Mouse (Mus musculus) neural tube, embryonic 15.5 days (tissue): ENCODE measurements at regions not wholly inside any gene's neighbourhood (a gene's known extent, or its start where the extent isn't known, plus 50 kb on each side); places are given as distances from the start of the nearest gene placed in this dataset.
"Not testable (repeated sequence)": the region's sequence is repeated elsewhere in the genome, so short reads cannot be mapped to it uniquely, and the experiment has no call there.

Experiments used
- ATAC-seq: fragments of 200-750 bp; cut with Nextera tagmentation; 2 replicates; pipeline ENCODE4 v1.8.0; 2017; ENCODE audit warnings: mild to moderate bottlenecking, moderate TSS enrichment, moderate library complexity; ENCODE audit not compliant: low FRiP score
- H3K27ac ChIP-seq: fragments of 300-500 bp; sonication (generic); replicated peaks from 2 replicates; pipeline ENCODE4 v1.5.1; 2015; ENCODE audit warnings: mild to moderate bottlenecking, inconsistent platforms
- H3K27me3 ChIP-seq: fragments of 300-500 bp; sonication (generic); replicated peaks from 2 replicates; pipeline ENCODE4 v1.6.1; 2015; ENCODE audit warnings: inconsistent platforms
- H3K36me3 ChIP-seq: fragments of 300-500 bp; sonication (generic); 2 replicates; pipeline ENCODE4 v1.6.1; 2015; ENCODE audit warnings: inconsistent platforms
- H3K4me1 ChIP-seq: fragments of 300-500 bp; sonication (generic); 2 replicates; pipeline ENCODE4 v1.6.1; 2015; ENCODE audit warnings: inconsistent platforms
- H3K4me2 ChIP-seq: fragments of 300-500 bp; sonication (generic); 2 replicates; pipeline ENCODE4 v1.6.1; 2015; ENCODE audit warnings: inconsistent platforms, mild to moderate bottlenecking, moderate library complexity
- H3K4me3 ChIP-seq: fragments of 300-500 bp; sonication (generic); replicated peaks from 2 replicates; pipeline ENCODE4 v1.5.1; 2015; ENCODE audit warnings: mild to moderate bottlenecking, inconsistent platforms
- H3K9ac ChIP-seq: fragments of 300-500 bp; sonication (generic); replicated peaks from 2 replicates; pipeline ENCODE4 v1.6.1; 2015; ENCODE audit warnings: mild to moderate bottlenecking, inconsistent platforms
- H3K9me3 ChIP-seq: fragments of 300-500 bp; sonication (generic); replicated peaks from 2 replicates; pipeline ENCODE4 v1.6.1; 2016; ENCODE audit warnings: inconsistent platforms
- WGBS: fragments of 180-500 bp; shearing (Covaris S2); methylation state at CpG from one replicate; pipeline ENCODE4 v1.1.7; 2015; ENCODE audit warnings: mixed read lengths; 5-methylcytosine and 5-hydroxymethylcytosine counted together

DNA sequence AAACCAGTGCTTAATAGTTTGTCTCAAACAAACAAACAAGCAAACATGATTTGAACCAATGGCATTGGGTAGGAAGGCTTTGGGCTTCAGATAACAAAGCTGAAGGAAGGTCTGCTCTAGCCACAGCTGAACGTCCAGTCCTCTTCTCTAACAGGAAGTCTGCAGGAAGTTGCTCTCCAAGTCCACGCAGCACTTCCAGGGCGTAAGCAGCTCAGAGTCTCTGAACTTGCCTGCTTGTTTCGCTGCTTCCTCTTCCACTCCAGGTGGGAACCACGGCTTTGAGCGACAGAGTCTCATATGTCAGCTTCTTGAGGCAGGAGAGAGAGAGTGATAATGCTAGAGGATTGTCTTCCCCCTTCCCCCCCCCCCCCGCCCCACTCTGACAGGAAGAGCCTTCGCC, 123.6 kb downstream of the Tnfrsf21 start:
- no peak for ATAC-seq
- Histone ChIP-seq H3K9me3 (no peaks in the 10 kb centered on the region), H3K27me3 (no peaks in the 10 kb centered on the region), H3K4me1 (0 out of 2 replicates have a peak, but pooled peaks cover 5% of the 10 kb centered on the region), H3K27ac (no peak overlapping the region), H3K9ac (no peak overlapping the region), H3K4me3 (no peak overlapping the region), H3K36me3 (no peaks in the 10 kb centered on the region), H3K4me2 (no peak overlapping the region)
- 74% methylated on average over 7 of the region's 8 CpGs for WGBS

GRCm38 (mm10) chr17:43141740-43142139, 125.4 kb downstream of the Tnfrsf21 start:
- Histone ChIP-seq H3K27me3 (no peaks in the 10 kb centered on the region), H3K9me3 (no peaks in the 10 kb centered on the region), H3K9ac (no peak overlapping the region), H3K4me1 (no peaks in the 10 kb centered on the region), H3K27ac (no peak overlapping the region), H3K4me3 (no peak overlapping the region), H3K4me2 (no peak overlapping the region), H3K36me3 (no peaks in the 10 kb centered on the region)
- WGBS: 91% methylated on average over 7 of the region's 7 CpGs
- ATAC-seq: no peak

GRCm38 (mm10) chr17:43145749-43146148, 124.4 kb upstream of the Adgrf1 start:
- no peak overlapping the region for H3K27ac ChIP-seq
- ATAC-seq: no peak
- H3K27me3 ChIP-seq: no peaks in the 10 kb centered on the region
- H3K9me3 ChIP-seq: no peaks in the 10 kb centered on the region
- H3K4me2 ChIP-seq: no peak overlapping the region
- H3K9ac ChIP-seq: no peak overlapping the region
- WGBS: 20% methylated on average over 1 of the region's 1 CpGs
- peaks cover 4% of the 10 kb centered on the region; the same call in 1 of the 2 replicates for H3K4me1 ChIP-seq
- no peaks in the 10 kb centered on the region for H3K36me3 ChIP-seq
- H3K4me3 ChIP-seq: no peak overlapping the region

- ATAC-seq: no peak
- no peak overlapping the region for H3K4me2 ChIP-seq
- WGBS: 4% methylated on average over 3 of the region's 3 CpGs
Measured at GRCm38 (mm10) chr17:43147935-43148334, 122.2 kb upstream of the Adgrf1 start.

DNA sequence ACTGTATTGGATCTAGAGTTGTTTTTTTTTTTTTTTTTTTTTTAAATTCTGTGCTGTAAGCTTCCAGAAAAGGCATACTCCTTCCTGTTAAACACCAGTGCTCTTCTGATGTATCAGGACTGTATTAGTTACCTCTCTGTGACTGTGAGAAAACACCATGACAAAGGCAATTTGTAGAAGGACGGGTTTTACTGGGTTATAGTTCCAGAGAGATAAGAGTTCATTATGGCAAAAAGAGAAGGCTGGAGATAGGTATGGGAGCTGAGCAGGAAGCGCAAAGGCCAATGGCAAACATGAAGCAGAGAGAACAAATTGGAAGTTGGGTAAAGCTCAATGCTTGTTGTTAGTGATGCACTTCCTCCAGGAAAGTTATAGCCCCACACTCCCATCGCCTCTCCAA, 117.5 kb upstream of the Adgrf1 start:
- no peak for ATAC-seq
- Histone ChIP-seq H3K4me3 (no peak overlapping the region), H3K9ac (no peak overlapping the region), H3K4me2 (no peak overlapping the region), H3K9me3 (no peaks in the 10 kb centered on the region), H3K4me1 (peaks cover 5% of the 10 kb centered on the region; the same call in 1 of the 2 replicates), H3K27ac (no peak overlapping the region), H3K27me3 (no peaks in the 10 kb centered on the region), H3K36me3 (no peaks in the 10 kb centered on the region)
- WGBS: 88% methylated on average over 3 of the region's 3 CpGs

More at GRCm38 (mm10) chr17:43147935-43148334, 122.2 kb upstream of the Adgrf1 start:
- H3K4me1 ChIP-seq: peaks cover 4% of the 10 kb centered on the region; the same call in 1 of the 2 replicates
- H3K36me3 ChIP-seq: no peaks in the 10 kb centered on the region
- H3K4me3 ChIP-seq: no peak overlapping the region
- H3K27ac ChIP-seq: no peak overlapping the region
- H3K27me3 ChIP-seq: no peaks in the 10 kb centered on the region
- no peak overlapping the region for H3K9ac ChIP-seq
- no peaks in the 10 kb centered on the region for H3K9me3 ChIP-seq

DNA sequence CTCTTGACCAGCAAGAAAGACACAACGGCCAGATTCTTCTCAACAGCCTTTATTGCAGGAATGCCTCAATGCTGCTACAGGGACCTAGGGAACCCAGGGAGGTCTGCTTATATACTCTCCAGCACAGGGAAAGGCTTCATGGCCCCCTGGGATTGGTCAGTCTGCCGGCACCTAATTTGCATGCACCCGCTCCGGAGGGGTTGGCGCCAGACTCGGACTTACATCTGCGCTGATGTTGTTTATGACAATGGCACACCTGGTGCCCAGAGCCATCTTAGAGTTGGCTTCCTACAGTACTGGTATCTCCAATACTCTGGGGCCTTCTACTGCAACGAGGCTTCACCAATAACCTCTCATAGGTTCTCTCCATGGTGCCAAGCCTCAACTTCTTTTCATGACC, 114.9 kb upstream of the Adgrf1 start:
- H3K36me3 ChIP-seq, ATAC-seq, H3K4me3 ChIP-seq, H3K4me2 ChIP-seq, H3K9ac ChIP-seq, H3K9me3 ChIP-seq, H3K27me3 ChIP-seq, H3K27ac ChIP-seq: not testable (repeated sequence)
- WGBS: 88% methylated on average over 8 of the region's 8 CpGs
- peaks cover 16% of the 10 kb centered on the region for H3K4me1 ChIP-seq

- no peaks in the 10 kb centered on the region for H3K36me3 ChIP-seq
- H3K27me3 ChIP-seq: no peaks in the 10 kb centered on the region
- H3K4me1 ChIP-seq: peaks cover 16% of the 10 kb centered on the region
- H3K4me3 ChIP-seq: no peak overlapping the region
- no peak overlapping the region for H3K9ac ChIP-seq
- no peaks in the 10 kb centered on the region for H3K9me3 ChIP-seq
- H3K27ac ChIP-seq: no peak overlapping the region
- no peak for ATAC-seq
- 74% methylated on average over 5 of the region's 5 CpGs for WGBS
- no peak overlapping the region for H3K4me2 ChIP-seq
Measured at GRCm38 (mm10) chr17:43156116-43156515, 114.0 kb upstream of the Adgrf1 start.

DNA sequence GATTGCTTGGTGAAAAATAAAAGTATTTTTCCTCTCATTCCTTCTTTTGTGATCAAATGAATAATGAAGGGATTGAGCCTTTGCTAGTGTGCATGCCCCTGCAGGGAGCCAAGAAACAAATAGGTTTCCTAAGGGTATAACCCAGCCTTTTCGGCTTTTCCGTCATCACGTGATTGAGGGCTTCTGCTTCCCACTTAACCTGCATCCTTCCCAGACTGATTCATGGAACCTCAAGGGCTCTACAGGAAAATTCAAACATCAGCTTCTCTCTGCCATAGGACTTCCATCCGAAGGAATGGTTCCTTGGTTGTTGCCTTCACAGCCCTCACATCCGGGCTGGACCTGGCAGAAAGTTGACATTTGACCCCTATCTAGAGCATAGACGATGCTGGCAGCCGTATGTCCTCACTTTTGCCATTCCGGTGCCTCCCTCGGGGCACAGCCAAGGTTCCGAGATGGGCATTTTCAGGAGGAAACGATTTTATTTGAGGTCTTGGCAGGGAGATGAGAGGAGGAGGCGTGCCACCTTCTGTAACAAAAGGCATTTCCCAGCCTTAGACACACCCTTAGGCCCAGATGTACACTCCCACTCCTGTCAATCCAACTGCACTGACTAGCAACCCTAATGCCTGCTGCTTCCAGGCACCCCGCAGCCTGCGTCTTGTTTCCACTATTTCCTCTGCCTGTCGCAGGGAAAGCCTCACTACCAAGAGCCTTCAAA, 112.2 kb upstream of the Adgrf1 start:
- Histone ChIP-seq H3K4me3 (peak overlapping the region; percentile 14; the same call in 1 of the 2 replicates), H3K4me2 (peak overlapping the region; percentile 45), H3K9me3 (no peaks in the 10 kb centered on the region), H3K4me1 (peaks cover 16% of the 10 kb centered on the region), H3K27me3 (no peaks in the 10 kb centered on the region), H3K9ac (peak overlapping the region; percentile 26; the same call in 1 of the 2 replicates), H3K36me3 (no peaks in the 10 kb centered on the region), H3K27ac (peak overlapping the region; percentile 54)
- peak; percentile 88 for ATAC-seq
- WGBS: 14% methylated on average over 15 of the region's 15 CpGs

DNA sequence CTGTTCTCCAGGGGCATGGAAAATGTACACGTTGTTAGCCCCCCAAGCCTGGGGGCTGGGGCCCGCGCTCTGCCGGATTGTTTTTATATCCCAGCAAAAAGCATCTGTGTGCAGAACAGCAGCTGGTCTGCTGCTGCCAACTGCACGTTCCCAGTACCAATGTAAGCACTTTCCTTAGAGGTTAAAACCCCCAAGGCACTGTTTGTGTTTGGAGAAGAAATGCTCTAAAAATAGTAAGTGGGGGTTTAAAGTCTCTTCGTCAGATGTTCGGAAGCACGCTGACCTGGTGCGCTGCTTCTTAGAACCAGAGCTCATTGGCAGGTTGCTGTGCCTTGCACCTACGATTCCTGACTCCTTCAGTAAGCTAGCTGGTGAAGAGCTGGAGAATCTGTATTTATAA, 111.4 kb upstream of the Adgrf1 start:
- Histone ChIP-seq H3K36me3 (no peaks in the 10 kb centered on the region), H3K27me3 (no peaks in the 10 kb centered on the region), H3K9me3 (no peaks in the 10 kb centered on the region), H3K9ac (no peak overlapping the region), H3K4me2 (peak overlapping the region; percentile 45), H3K27ac (peak overlapping the region; percentile 54), H3K4me3 (no peak overlapping the region), H3K4me1 (peaks cover 16% of the 10 kb centered on the region)
- WGBS: 24% methylated on average over 10 of the region's 10 CpGs
- ATAC-seq: peak; percentile 69

DNA sequence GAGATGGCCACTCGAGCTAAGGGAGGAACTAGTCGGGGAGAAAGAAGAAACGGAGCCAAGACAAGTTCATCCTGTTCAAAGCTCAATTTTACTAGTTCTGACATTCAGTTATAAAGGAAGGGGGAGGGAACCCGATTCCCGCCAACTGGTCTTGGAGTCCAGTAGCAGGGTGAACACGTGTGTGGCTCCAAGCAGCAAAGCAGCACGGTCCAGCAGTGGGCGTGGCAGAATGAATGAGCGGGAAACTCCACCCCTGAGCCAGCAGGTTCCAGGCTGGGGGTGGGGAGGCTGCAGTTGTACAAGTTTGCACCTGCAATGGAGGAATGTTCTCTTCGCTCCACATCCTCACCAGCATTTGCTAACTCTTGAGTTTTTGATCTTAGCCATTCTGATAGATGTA, 108.8 kb upstream of the Adgrf1 start:
- H3K27me3 ChIP-seq, H3K4me2 ChIP-seq, H3K9me3 ChIP-seq, H3K27ac ChIP-seq, H3K4me3 ChIP-seq, H3K36me3 ChIP-seq, ATAC-seq, H3K9ac ChIP-seq: not testable (repeated sequence)
- WGBS: 76% methylated on average over 10 of the region's 10 CpGs
- H3K4me1 ChIP-seq: peaks cover 16% of the 10 kb centered on the region

- Histone ChIP-seq H3K27ac (no peak overlapping the region), H3K4me3 (no peak overlapping the region), H3K4me1 (peaks cover 10% of the 10 kb centered on the region), H3K27me3 (no peaks in the 10 kb centered on the region), H3K4me2 (no peak overlapping the region), H3K9ac (no peak overlapping the region), H3K36me3 (no peaks in the 10 kb centered on the region), H3K9me3 (no peaks in the 10 kb centered on the region)
- ATAC-seq: no peak
- 90% methylated on average over 4 of the region's 4 CpGs for WGBS
Measured at GRCm38 (mm10) chr17:43163126-43163525, 107.0 kb upstream of the Adgrf1 start.

- no peak for ATAC-seq
- no peak overlapping the region for H3K4me3 ChIP-seq
- WGBS: 63% methylated on average over 4 of the region's 4 CpGs
Measured at GRCm38 (mm10) chr17:43166091-43166490, 104.0 kb upstream of the Adgrf1 start.

More at GRCm38 (mm10) chr17:43166091-43166490, 104.0 kb upstream of the Adgrf1 start:
- H3K9ac ChIP-seq: no peak overlapping the region
- no peak overlapping the region for H3K4me2 ChIP-seq
- no peaks in the 10 kb centered on the region for H3K36me3 ChIP-seq
- no peaks in the 10 kb centered on the region for H3K4me1 ChIP-seq
- no peaks in the 10 kb centered on the region for H3K27me3 ChIP-seq
- no peaks in the 10 kb centered on the region for H3K9me3 ChIP-seq
- no peak overlapping the region for H3K27ac ChIP-seq
